8 mouse cellular contexts compared by ENCODE assay signal in genomic region chr1:134494428-134495215, GRCm38 (mm10). TPM values are rescaled to one million over a fixed set of nuclear protein-coding genes. Genes with fewer than 3 reads are reported as not detected.
DNase-seq lines count a peak whose midpoint lies in the region; ATAC-seq and TF ChIP-seq lines count a peak whose summit lies in the region.

Rabif (plus strand) TSS chr1:134494648.

- peak within 1 kb of the TSS; percentile 67 for H3K9ac ChIP-seq in hindbrain, embryonic 14.5 days

- peak; percentile 89 for ATAC-seq in Patski
- peak; percentile 99 for ATAC-seq in hindbrain, embryonic 14.5 days (ENCODE audit: low FRiP score)

- peaks cover 19% of the 10 kb centered on the region for H3K4me1 ChIP-seq in hindbrain, embryonic 14.5 days (replicated peaks; ENCODE audit: control insufficient read depth, insufficient read depth, low read length)

- H3K27me3 ChIP-seq in Patski: no peaks in the 10 kb centered on the region
- H3K27me3 ChIP-seq in hindbrain, embryonic 14.5 days (ENCODE audit: control insufficient read depth, insufficient read depth, low read length): no peaks in the 10 kb centered on the region

- CTCF ChIA-PET in Patski (lab: Charles Lee): interaction anchor here (0.6 to 1.6 kb wide), 9 partner anchors 10 to 130 kb away, joined by 3 to 8 read pairs (median 3); no protein-coding TSS in a partner anchor

- peak; percentile 80 for TF ChIP-seq CTCF in Patski (IDR thresholded peaks at IDR 0.05)

- H3K4me3 ChIP-seq in hindbrain, embryonic 14.5 days (replicated peaks; ENCODE audit: low read length): peak within 1 kb of the TSS; percentile 63

- H3K36me3 ChIP-seq in hindbrain, embryonic 14.5 days (replicated peaks; ENCODE audit: control insufficient read depth, insufficient read depth): peaks cover 26% of the 10 kb centered on the region

- DNase-seq in Patski (ENCODE audit: low read depth, low spot score): peak; percentile 72
- peak; percentile 99 to 100 for DNase-seq in cerebellum, postnatal 14 days
- DNase-seq in frontal cortex, postnatal 25 days (ENCODE audit: low spot score in 2 of 2): peak; percentile 96 to 97
- DNase-seq in hindbrain, embryonic 14.5 days (ENCODE audit: low spot score): peak; percentile 99
- DNase-seq in layer of hippocampus, postnatal 36 days: peak; percentile 99
- peak; percentile 99 for DNase-seq in lung, postnatal 36 days
- peak; percentile 98 for DNase-seq in retina, postnatal 1 day
- peak; percentile 97 to 98 for DNase-seq in urinary bladder, adult 18-20 months (ENCODE audit: low spot score in 2 of 2)

- H3K9me3 ChIP-seq in hindbrain, embryonic 14.5 days (ENCODE audit: control insufficient read depth, low read length): no peaks in the 10 kb centered on the region

- in situ Hi-C loops in Patski (cut with MboI; ENCODE audit: low pct_unique_long_range_greater_than_20kb): no loop called here

- H3K27ac ChIP-seq in hindbrain, embryonic 14.5 days: peak within 1 kb of the TSS; percentile 88

- POLR2A ChIA-PET in Patski (lab: Charles Lee): interaction anchor here (0.5 to 1.0 kb wide), 5 partner anchors 17 to 344 kb away, joined by 3 to 8 read pairs (median 3); no protein-coding TSS in a partner anchor

- peak within 1 kb of the TSS; percentile 74 for H3K4me2 ChIP-seq in hindbrain, embryonic 14.5 days (replicated peaks)

- WGBS in hindbrain, embryonic 14.5 days: under 1% methylated on average over 53 of the region's 58 CpGs

RNA-seq across cellular contexts. Expression of gene Rabif, which starts in this region (rescaled TPM):
- polyA plus RNA-seq in Patski (2021): 24.6 TPM
- 73.9 and 82.1 TPM in 2 replicates for polyA plus RNA-seq in hindbrain, embryonic 14.5 days (2014; fragmentation: Nextera tagmentation; extraction: Ambion mirVana)
- 10 to 100 TPM; 25.2 to 26.1 TPM for total RNA-seq in layer of hippocampus, postnatal 36 days (2021)

Comparison
In these comparisons a context has a peak if more than half of its experiments do, and no peak if none do; other contexts are left out.
1. Peak in every context shown above with its lines: DNase-seq, ATAC-seq, H3K4me3 ChIP-seq and H3K27ac ChIP-seq.